Mouse (Mus musculus): ENCODE data around the gene Dnaaf1.

GRCm38 (mm10) chr8:119591456-119591855 lies 16.4 kb downstream of the Dnaaf1 start:
- TF ChIP-seq CTCF (IDR thresholded peaks at IDR 0.05; ENCODE audit: borderline replicate concordance, insufficient read depth, low read length) (no peak), POLR2A (IDR thresholded peaks at IDR 0.05; ENCODE audit: low read depth, low read length) (no peak)

All from embryonic fibroblast, embryonic 13.5 days (primary cell).